Mouse (Mus musculus) spleen, postnatal 10 days (tissue): ENCODE results near the gene Tcaf3.

Experiments
- DNase-seq, 2 experiments: peaks; one replicate each; pipeline ENCODE4 v3.0.0; 2021 to 2022; ENCODE audit warnings: low spot score in 2 of 2

Tcaf3 gene

DNA sequence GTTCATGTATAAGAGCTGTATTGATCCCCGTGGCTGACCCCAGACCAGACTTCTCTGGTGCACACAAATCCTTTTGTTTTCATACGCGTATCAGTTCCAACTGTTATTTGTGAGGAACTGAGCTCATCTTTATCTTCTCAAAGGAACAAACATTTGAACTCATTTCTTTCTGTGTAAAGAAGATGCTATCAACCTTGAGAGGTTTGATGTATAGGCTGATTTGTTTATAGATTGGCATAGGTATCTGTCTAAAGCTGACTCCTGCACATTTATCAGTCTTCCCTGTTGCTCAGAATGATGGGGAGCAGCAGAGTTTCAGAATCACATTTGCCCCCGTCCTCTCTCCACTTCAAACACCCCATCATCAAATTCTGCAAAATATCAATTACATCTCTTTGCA lies at the start of gene Tcaf3:
Gene Tcaf3, minus strand, starts transcription at position 101 of the 400 bp plus-strand sequence.
- no peak for DNase-seq

DNA sequence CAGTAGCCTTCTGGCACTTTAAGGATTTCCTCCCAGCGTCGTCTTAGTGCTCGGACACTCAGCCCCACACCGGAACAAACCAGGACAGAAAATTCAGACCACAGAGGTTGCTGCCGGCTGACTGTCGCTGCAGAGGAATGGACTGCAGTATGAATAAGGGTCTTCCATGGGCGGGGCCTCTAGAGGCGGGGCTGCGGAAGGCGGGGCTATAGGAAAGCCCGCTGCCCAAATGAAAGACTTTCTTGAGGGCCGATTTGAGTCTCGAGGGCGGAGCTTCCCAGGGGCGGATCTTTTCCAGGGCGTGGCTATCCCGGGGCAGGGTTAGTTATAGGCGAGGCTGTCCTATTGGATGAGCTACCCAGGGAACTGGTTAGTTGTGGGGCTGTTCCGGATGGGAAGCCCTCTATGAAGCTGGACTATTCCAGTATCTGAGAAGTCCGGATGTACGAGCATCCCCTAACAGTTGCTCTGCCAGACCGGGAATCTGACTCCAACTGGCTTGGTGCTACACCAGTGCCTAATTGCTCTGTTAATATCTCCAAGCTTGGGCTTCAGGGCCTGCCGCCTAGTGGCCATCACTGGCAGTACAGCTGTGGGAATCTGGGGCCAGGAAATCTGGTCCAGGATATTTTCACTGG lies 47.5 kb upstream of the Tcaf3 start, which contains the start of gene Tcaf2:
Gene Tcaf2, minus strand, starts transcription at position 343 of the 638 bp plus-strand sequence.
- peak; percentile 14 to 52 for DNase-seq

DNA sequence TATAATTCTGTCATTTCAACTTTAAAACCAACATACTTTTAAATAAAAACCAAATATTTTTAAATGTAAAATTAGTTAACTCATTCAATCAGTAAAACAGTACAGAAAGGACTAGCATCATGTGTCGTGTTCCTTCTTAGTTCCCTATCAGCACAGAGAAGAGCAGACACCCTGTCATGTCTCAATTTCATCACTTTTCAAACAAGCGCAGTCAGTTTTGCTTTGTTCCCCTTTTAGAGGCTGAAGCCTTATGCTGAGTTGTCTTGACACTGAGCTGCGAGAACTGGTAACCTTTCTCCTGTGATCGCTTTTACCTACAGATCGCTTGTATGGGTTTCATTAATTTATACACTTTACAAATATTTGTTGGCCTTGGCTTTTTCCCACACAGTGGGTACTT lies 36.9 kb upstream of the Tcaf3 start:
- no peak for DNase-seq

DNA sequence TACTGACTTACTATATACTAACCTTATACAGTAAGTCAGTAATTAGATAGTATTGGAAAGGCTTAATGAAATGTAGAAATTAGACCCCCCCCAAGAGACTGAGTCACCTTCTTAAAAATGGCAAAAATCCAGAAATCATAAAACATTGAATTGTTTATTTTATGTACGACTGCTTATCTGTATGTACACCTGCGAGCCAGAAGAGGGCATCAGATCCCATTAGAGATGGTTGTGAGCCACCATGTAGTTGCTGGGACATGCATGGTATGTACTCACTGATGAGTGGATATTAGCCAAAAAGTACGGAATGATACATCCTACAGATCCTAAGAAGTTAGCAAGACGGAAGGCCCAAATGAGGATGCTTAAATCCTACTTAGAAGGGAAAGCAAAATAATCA lies 33.9 kb upstream of the Tcaf3 start:
- DNase-seq, result no peak

DNA sequence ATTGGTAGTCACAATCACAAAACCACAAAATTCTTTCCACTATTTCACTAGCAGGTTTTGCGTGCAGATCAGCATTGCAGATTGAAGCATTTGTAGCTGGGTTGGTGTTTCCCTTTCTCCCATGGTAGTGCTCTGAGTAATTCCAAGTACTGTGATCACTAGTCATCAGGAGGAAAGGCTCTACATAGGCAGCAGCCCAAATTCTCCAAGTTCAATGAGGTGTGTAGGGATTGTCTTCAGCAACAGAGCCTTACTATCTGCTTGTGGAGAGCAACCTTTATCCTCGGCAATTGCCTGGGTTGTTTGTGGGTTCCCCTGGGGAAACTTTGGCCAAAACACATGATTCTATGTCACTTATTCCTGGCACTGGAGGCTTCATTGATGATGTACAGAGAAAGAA lies 19.4 kb upstream of the Tcaf3 start:
- no peak for DNase-seq

DNA sequence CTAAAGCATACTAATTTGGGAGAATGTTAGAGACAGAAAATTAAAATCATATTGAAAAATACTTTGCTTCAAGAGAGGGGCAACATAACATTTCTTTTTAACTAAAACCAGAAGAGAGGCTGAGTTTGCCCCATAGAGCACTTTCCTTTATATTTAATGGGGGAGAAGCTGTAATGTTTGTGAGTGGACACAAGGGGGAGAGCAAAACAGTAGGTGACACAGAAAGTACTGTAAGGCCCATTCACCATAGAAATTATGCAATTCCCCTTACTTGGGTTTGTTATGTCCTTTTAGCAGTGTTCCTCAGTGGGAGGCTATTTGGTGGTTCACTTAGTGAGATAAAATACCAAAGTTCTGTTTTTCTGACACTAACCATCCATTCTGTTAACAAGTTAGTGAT lies 14.7 kb upstream of the Tcaf3 start:
- no peak for DNase-seq

DNA sequence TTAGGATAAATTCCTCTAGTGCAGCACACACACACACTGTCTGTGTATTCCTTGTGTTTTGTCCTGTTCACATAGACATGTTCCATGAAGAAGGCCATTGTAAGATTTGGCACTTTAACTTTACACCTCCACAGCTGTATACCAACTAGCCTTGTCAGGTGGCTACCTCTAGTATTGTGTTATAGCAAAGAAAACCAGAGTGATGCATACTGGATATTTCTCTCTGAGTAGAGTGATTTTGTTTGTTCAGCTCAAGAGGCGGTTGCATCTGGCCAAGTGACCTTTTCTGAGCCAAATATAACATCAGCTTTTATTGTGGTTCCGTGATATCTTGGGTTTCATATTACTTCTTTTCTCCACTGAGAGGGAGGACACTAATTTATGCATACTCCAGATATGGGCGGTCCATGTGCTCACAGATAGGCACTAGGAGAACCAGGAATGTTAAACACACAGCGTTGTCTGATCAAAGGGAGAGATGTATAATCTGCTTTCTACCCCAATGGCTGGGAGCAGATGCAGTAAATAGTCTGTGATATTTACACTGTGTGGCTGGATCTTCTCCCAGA lies 13.5 kb upstream of the Tcaf3 start:
- DNase-seq, result no peak

DNA sequence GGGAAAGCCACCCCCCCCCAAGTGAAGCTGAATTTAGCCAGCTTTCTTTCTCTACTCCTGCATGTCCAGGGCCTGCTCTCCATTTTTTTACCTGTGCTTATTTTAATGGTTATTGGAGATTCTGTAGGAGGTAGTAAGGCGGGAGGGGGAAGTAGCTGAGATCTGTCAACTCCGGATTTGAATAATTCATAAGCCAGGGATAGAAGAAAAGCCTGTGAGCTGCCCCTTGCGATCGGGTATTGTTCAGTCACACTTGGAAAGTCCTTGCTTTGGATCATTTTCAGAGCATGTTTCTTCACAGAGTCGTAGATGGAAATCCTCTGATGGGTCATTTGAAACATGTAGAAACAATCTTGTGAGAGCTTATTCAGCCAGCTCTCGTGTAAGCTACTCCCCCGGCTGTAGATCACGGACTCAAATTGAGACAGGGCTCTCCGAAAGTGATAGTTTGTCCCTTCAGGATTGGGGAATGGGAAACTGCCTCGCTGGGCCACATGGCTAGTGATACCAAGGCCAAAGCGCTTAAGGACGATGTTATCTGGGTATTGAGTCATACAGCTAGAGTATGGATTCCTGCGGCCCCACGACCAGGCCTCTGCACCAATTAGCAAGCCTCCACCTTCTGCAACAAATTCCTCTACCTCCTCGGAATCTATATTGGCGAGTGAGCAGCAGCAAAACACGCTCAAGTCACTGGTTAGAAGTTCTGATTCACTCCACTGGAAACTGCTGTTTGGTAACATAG lies 4.2 kb downstream of the Tcaf3 start:
- no peak for DNase-seq

DNA sequence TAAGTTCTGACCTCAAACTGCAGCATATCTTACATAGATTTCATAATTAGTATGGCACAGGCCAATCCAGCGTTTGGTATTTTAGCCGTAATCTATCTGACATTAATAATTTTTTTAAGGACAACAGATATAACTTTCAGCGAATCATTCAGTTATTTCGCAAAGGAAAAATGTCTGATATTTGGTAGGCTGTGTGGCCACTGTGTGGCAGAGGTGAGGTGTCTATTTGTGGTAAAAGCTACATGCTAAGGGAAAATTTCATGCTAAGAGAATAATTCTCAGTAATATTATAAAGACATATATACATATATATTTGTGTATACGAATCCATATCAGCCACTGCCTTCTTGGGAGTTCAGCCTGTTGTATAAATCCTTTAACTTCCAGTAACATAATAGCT lies 10.9 kb downstream of the Tcaf3 start:
- no peak for DNase-seq

DNA sequence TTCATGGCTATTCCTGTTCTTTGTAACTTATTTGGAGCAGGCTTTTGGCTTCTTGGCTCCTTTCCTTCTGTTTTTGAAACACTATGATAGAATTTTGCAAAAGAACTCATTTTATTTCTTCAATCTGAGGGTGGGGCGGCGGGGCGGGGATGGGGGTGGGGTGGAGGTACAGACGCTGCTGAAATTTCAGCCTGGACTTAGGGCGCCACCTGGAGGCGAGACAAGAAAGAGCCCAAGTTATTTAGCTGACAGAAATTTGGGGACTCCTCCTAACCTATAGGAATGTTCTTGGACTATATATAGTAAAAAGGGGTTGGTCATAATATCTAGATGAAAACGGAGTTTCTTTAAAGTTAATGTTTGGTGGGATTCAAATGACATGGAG lies 14.0 kb downstream of the Tcaf3 start:
- peak; percentile 5 to 69 for DNase-seq

DNA sequence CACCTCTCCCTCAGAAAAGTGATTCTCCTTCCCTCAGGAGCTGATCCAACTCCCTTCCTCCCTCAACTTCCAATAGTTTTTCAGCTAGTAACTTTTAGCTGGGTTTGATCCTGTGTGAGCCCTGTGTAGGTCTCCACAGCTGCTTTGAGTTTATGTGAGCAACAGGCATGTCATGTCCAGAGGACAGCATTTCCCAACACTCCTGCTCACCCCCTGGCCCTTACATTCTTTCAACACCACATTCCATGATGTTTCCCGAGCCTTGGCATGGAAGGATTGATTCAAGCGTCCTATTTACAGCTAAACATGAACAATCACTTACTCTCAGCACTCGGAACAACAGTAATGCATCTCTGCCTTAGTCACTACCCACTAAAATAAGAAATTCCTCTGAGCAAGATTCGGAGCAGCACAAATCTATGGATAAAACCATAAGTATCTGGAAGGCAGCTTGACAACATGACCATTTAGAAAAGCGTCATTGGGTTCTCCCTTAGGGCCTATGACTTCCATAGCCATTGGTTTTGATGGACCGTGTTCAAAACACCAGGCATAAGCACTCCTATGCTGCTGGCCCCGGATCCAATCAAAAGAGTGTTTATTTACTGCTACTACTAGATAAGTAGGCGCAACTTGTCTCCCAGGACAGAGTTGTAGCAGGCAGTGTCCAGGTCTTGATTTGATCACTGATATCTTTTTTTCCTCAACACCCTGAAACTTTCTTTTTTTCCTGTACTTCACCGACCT lies 14.6 kb downstream of the Tcaf3 start:
- no peak for DNase-seq

DNA sequence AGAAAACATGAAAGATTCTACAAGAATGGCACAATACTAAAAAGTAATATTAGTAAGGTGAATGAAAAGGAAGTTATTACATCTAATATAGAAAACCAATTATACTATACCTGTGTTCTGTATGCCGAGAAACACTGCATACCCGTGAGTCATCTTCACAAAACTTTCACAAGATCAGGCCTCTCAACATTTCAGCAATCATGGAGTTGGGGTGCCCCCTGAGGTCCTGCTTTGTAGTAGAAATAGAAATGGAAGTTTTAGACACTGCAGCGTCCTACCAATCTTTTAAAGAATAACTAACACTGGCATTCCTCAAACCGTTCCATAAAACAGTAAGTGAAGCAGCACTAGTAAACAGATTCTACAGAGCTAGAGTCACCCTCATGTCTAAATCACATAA lies 18.8 kb downstream of the Tcaf3 start:
- no peak for DNase-seq

DNA sequence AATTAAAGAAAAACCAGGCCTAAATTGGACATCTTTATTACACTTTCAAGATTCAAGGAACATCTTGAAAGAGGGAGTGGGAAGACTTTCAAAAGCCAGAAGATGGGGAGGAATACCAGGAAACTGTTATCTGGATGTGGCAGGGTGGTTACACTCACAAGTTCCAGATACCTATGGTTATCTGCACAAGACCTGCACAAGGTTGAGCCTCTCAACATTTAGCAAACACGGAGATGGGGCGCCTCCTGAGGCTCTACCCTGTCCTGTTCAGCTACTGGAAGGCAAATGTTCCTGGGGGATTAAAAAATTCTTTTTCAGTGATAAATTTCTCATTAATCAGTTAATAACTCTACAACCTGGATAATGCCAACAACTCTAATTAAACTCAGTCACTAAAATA lies 20.1 kb downstream of the Tcaf3 start:
- DNase-seq, result no peak

DNA sequence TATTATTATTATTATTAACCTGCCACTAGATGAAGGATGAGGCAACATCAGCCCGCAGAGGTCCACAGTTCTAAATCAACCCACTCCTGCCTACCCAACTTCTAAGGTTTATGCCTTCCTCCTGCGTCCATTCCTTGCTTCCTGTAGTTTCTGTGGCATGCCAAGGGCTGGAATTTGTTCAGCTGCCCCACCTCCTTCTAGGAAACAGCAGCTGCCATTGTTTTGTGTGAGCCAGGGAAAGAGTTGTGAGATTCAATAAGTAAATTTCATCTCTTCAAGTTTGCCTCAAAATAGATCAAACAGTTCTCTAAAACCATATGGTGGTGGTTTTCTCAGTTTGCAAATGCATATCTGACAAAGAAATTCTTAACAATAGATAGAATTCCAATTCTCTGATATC lies 29.3 kb downstream of the Tcaf3 start:
- no peak for DNase-seq

DNA sequence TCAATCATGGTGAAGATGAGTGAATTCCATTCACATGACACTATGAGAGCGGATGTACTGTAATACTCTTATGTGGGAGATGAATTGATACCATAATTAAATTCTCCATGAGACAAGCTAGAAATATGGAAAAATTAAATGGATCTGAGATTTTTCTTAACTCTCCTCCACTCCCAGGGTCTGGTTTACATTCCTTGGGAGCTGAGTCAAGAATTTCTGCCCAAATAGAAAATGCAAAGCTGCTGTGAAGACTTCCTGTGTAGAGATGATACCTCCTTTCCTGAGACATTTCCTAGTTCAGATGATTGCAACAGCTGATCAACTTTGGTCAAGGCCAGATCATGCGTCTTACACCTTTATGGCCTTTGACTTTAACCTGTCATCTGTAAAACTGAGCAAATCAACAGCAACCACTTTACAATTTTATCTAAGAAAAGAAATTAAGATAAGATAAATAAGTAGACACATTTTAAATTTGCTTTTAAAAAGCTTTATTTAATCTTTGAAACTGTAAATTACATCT lies 31.4 kb downstream of the Tcaf3 start:
- DNase-seq, result no peak

DNA sequence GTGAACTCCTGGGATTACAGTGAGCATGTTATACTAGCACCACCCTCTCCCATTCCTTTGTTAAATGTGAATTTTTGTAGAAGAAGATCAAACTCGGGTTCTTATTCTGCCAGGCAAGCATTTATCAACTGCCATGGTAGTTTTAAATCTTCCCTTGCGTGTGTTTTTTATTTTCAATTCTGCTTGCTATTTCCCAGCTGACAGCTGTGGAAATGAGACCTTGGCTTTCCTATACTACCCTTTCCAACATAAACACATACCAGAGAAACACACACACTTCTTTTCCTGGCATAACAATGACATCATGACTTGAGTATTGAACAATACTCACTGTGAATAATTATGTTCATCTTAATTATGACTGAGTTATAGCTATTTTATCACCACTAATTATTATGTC lies 35.2 kb downstream of the Tcaf3 start:
- no peak for DNase-seq

DNA sequence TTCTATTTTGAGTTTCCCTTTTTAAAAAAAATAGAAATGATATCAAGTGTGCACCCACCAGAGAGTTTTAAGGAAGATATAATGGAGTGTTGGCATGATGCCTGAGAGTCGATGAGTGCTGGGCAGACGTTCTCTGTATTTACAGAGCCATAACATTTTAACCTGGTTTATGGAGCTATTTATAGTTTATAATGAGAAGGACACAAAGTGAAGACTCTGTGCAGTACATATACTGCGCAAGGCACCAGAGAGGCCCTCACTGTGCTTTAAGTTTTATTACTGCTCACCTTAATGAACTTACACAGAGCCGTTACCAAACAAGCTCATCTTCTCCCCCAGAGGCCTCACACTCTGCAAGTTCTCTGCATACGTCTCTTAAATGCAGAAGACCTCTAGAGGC lies 36.6 kb downstream of the Tcaf3 start:
- DNase-seq, result no peak

DNA sequence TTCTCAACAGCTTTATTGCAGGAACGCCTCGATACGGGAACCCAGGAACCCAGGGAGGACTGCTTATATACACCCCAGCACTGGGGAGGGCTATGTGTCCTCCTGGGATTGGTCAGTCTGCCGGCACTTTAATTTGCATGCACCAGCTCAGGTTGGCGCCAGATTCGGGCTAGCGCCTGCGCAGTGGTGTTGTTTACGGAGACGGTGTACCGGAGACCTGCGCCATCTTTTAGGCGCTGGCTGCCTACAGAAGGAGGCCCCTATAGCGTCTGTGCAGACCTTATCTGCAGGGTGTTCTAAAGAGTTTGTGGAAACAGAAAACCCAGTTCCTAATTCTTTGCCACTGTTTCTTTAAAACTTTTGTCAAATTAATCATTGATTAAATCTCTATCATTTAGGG lies 38.9 kb downstream of the Tcaf3 start:
- DNase-seq, result no peak

DNA sequence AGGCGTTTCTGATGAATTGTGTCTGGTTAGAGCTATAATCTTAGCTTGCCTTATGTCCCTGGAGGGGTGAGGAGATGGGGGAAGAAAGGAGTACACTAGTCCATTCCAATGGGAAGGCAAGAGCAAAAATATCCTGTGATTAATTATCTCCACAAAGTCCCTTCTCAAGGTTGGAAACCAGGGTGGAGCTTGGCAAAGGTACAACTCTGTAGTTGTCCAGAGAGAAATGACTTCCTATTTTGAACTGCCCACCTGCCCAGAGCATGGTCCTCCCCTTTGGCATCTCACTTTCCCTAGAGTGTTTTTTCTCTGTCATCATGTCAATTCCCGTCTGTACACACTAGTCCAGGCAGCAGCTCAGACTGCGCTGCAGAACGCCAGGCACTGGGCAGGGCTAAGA lies 50.0 kb downstream of the Tcaf3 start, which contains the start of gene Olfr455:
Gene Olfr455, minus strand, starts transcription at position 127 of the 400 bp plus-strand sequence.
- DNase-seq, result no peak

DNA sequence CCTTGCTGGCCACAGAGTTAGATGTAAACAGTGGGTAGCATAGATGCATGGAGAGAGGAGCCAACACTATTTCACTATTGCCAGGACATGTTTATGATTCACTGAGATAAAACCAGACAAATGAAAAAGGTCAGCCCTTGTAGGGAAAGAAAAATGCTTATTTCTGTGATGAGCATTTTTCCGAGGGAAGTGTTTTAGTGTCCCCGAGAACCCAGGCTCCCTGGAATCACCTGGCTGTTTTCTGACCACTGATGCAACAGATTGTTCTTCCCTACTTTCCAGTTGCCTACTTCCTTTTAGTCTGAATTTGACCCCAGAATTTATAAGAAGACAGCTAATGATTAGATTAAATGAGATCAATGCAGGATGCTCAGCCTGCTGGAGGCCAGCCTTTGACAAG lies 51.3 kb downstream of the Tcaf3 start:
- no peak for DNase-seq

DNA sequence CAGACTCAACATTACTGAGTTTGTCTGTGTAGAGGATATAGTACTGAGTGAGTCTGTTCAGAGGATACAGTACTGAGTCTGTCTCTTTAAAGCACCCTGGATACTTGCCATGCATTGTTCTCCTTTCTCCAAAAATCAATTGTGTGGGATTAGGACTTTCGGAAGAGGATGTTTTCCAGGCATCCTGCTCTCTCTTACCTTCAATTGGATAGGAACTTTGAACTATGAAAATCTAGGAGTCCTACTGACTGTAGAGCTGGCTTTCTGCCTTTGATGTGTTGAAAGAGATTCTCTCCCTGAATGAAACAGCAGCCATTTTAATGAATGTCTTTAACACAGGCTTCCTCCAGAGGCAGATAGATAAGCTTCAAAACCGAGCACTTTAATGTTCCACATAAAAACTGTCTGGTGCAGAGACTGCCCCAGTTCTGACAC lies 52.0 kb downstream of the Tcaf3 start:
- no peak for DNase-seq

DNA sequence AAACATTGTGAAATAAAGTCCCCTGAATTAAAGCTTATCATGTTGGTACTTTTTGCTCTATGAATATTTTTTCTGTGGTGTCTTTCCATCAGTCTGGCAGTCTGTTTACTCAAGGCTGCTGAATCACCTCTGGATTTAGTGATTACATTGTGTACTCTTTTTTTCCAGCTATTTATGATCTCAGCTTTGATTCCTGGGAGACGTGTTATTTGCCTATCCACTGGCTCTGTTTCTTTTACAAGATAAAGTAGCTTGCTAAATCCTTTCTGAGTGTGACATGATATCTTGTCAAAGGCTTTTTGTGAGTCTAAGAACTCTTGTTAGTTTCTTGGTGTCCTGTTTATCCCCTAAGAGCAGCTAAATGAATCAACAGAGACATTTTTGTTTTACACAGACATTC lies 52.6 kb downstream of the Tcaf3 start:
- no peak for DNase-seq
